Mouse (Mus musculus): ENCODE results near the gene Chst10. TPM values are rescaled to one million over a fixed set of nuclear protein-coding genes. Genes with fewer than 3 reads are reported as not detected.
A peak's percentile ranks its signal among the peaks of the same experiment; 100 is the strongest.

Gene Chst10
- polyA plus RNA-seq, 1 experiment from 2014 or later: 46.6 TPM

- under 1% methylated on average over 44 of the region's 47 CpGs for WGBS
- Histone ChIP-seq H3K36me3 (peaks cover 11% of the 10 kb centered on the region), H3K27me3 (peaks cover 16% of the 10 kb centered on the region; the same call in 1 of the 2 replicates), H3K4me2 (replicated peaks) (peak within 1 kb of the TSS; percentile 99), H3K4me1 (replicated peaks) (peaks cover 16% of the 10 kb centered on the region), H3K9ac (replicated peaks) (peak within 1 kb of the TSS; percentile 89), H3K4me3 (replicated peaks) (peak within 1 kb of the TSS; percentile 63), H3K9me3 (no peaks in the 10 kb centered on the region), H3K27ac (peak within 1 kb of the TSS; percentile 96)
- ATAC-seq: peak; percentile 95
Observed at GRCm38 (mm10) chr1:38836477-38836872, 61.5 kb downstream of the Chst10 start, which contains the start of gene Lonrf2. Lonrf2 (minus strand) TSS chr1:38836711.

DNA sequence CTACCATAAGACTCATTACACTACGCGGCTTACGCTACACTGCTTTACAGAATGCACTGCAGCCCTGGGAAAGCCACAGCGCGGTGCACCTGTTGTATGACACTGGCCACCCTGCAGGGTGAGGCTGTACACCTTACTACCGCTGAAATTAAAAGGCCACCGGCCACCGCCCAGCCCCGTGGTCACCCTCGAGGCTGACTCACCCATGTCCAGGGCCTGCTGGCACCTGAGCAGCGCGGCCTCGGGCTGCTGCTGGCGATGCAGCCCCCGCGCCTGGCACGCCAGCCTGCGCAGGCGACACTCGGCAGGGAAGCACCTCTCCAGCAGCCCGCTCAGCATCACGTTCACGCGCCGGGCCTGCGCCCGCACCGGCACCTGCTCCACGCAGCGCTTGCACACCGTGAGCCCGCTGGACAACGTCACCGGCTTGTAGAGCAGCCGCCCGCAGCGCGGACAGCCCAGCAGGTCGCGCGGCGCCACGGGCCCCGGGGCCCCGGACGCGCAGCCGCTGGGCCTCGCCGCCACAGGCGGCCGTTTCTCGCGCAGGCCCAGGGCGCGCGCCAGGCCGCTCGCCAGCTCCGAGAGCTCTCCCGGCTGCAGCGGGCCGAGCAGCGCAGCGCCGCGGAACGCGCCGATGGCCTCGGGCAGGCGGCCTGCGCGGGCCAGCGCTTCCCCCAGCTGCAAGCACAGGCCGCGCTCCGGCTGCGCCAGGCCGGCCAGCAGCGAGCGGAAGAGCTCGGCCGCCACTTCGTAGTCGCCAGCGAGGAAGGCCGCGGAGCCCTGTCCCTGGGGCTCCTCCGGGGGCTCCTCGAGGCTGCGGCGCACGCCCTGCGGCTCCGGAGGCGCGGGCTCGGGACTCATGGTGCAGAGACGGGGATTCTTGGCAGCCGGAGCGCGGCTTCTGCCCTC lies 62.1 kb downstream of the Chst10 start:
- peaks cover 11% of the 10 kb centered on the region for H3K36me3 ChIP-seq
- H3K4me3 ChIP-seq (replicated peaks): peak overlapping the region; percentile 63
- peaks cover 16% of the 10 kb centered on the region; the same call in 1 of the 2 replicates for H3K27me3 ChIP-seq
- peak overlapping the region; percentile 89 for H3K9ac ChIP-seq (replicated peaks)
- peak; percentile 82 for ATAC-seq
- H3K4me1 ChIP-seq (replicated peaks): peaks cover 16% of the 10 kb centered on the region
- 2% methylated on average over 99 of the region's 103 CpGs for WGBS
- H3K4me2 ChIP-seq (replicated peaks): peak overlapping the region; percentile 99
- H3K27ac ChIP-seq: peak overlapping the region; percentile 96
- H3K9me3 ChIP-seq: no peaks in the 10 kb centered on the region

DNA sequence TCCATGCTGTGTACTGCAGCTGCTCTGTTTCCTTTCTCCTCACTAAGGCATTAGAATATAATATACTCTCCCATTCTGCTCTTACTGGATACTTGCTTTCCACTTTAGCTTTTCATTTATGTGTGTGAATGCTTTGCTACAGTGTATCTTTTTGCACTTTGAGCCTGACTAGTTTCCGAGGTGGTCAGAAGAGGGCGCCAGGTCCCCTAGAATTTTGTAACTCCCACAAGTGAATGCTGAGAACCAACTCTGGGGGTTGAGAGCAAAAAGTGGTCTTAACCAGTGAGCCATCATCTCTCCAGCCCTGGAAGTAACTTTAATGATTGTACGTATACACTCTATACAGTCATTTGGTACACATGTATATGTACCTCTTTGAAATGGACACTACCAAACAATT lies 63.1 kb downstream of the Chst10 start:
- Histone ChIP-seq H3K4me1 (replicated peaks) (peaks cover 16% of the 10 kb centered on the region), H3K4me2 (replicated peaks) (peak overlapping the region; percentile 99), H3K27me3 (peaks cover 16% of the 10 kb centered on the region; the same call in 1 of the 2 replicates), H3K36me3 (peaks cover 14% of the 10 kb centered on the region), H3K27ac (no peak overlapping the region), H3K9me3 (no peaks in the 10 kb centered on the region), H3K4me3 (replicated peaks) (peak overlapping the region; percentile 63), H3K9ac (replicated peaks) (no peak overlapping the region)
- WGBS: 30% methylated on average over 3 of the region's 3 CpGs
- no peak for ATAC-seq

DNA sequence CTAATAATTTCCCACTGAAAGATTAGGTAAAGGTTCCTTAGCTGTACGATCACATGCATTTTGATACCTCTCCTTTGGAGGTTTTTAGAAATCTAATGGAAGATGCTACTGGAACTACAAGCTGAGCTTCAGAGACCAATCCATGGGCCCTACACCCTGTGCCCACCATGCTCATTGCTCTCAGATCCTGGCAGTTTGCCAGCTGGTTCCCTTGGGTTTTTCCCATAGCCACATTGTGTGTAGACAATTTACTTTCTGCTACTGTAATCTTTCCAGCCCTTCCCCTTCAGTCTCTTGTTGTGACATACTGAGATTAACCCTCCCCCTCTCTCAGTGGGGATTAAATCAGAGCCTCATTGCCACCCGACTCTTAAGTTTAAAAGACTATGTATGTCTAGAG lies 73.0 kb downstream of the Chst10 start:
- no peaks in the 10 kb centered on the region for H3K9me3 ChIP-seq
- H3K4me1 ChIP-seq (replicated peaks): peaks cover 17% of the 10 kb centered on the region; the same call in 1 of the 2 replicates
- H3K9ac ChIP-seq (replicated peaks): no peak overlapping the region
- peaks cover 3% of the 10 kb centered on the region; the same call in 1 of the 2 replicates for H3K36me3 ChIP-seq
- no peaks in the 10 kb centered on the region for H3K27me3 ChIP-seq
- no peak for ATAC-seq
- H3K4me2 ChIP-seq (replicated peaks): no peak overlapping the region
- 50% methylated on average over 2 of the region's 2 CpGs for whole genome bisulfite sequencing
- H3K4me3 ChIP-seq (replicated peaks): no peak overlapping the region
- no peak overlapping the region for H3K27ac ChIP-seq

GRCm38 (mm10) chr1:38823851-38824250 lies 74.1 kb downstream of the Chst10 start:
- H3K27ac ChIP-seq: no peak overlapping the region
- H3K4me3 ChIP-seq (replicated peaks): no peak overlapping the region
- H3K36me3 ChIP-seq: peaks cover 9% of the 10 kb centered on the region
- no peaks in the 10 kb centered on the region for H3K9me3 ChIP-seq
- H3K9ac ChIP-seq (replicated peaks): no peak overlapping the region
- H3K4me1 ChIP-seq (replicated peaks): peaks cover 17% of the 10 kb centered on the region; the same call in 1 of the 2 replicates
- no peak for ATAC-seq
- no peak overlapping the region for H3K4me2 ChIP-seq (replicated peaks)
- H3K27me3 ChIP-seq: no peaks in the 10 kb centered on the region
- WGBS: 90% methylated on average over 2 of the region's 2 CpGs

DNA sequence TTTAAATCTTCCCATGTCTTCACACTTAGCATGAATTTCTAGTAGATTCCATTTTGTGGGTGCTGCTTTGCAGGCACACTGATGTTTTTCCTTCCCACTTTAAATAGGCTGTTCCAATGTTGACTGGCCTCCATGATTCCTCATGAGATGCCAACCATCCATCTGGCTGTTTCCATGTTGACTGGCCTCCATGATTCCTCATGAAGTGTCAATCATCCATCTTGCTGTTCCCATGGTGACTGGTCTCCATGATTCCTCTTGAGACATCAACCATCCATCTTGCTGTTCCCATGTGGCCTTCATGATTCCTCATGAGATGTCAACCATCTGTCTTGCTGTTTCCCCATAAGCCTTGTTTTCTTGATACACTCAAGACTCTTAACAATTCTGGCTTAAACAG lies 78.3 kb downstream of the Chst10 start:
- peaks cover 27% of the 10 kb centered on the region; the same call in 1 of the 2 replicates for H3K4me1 ChIP-seq (replicated peaks)
- no peak for ATAC-seq
- no peak overlapping the region for H3K9ac ChIP-seq (replicated peaks)
- peaks cover 22% of the 10 kb centered on the region for H3K36me3 ChIP-seq
- H3K27me3 ChIP-seq: no peaks in the 10 kb centered on the region
- no peak overlapping the region for H3K4me3 ChIP-seq (replicated peaks)
- H3K9me3 ChIP-seq: no peaks in the 10 kb centered on the region
- no peak overlapping the region for H3K27ac ChIP-seq
- no peak overlapping the region for H3K4me2 ChIP-seq (replicated peaks)

- Histone ChIP-seq H3K4me1 (replicated peaks) (peaks cover 27% of the 10 kb centered on the region; the same call in 1 of the 2 replicates), H3K36me3 (peaks cover 32% of the 10 kb centered on the region), H3K27me3 (no peaks in the 10 kb centered on the region), H3K4me3 (replicated peaks) (no peak overlapping the region), H3K9ac (replicated peaks) (no peak overlapping the region), H3K27ac (peak overlapping the region; percentile 51), H3K4me2 (replicated peaks) (no peak overlapping the region), H3K9me3 (no peaks in the 10 kb centered on the region)
- 66% methylated on average over 3 of the region's 3 CpGs for WGBS
- no peak; the same call in 1 of the 2 replicates for ATAC-seq
Observed at GRCm38 (mm10) chr1:38817671-38818070, 80.3 kb downstream of the Chst10 start.

GRCm38 (mm10) chr1:38817268-38817667 lies 80.7 kb downstream of the Chst10 start:
- Histone ChIP-seq H3K36me3 (peaks cover 35% of the 10 kb centered on the region), H3K27ac (peak overlapping the region; percentile 53), H3K4me1 (replicated peaks) (peaks cover 24% of the 10 kb centered on the region; the same call in 1 of the 2 replicates), H3K4me3 (replicated peaks) (no peak overlapping the region), H3K9me3 (no peaks in the 10 kb centered on the region), H3K9ac (replicated peaks) (no peak overlapping the region), H3K27me3 (no peaks in the 10 kb centered on the region), H3K4me2 (replicated peaks) (no peak overlapping the region)
- WGBS: 84% methylated on average over 9 of the region's 9 CpGs
- ATAC-seq: 0 out of 2 replicates have a peak, but pooled peaks have one; percentile 14

GRCm38 (mm10) chr1:38816306-38816705 lies 81.7 kb downstream of the Chst10 start:
- Histone ChIP-seq H3K4me2 (replicated peaks) (no peak overlapping the region), H3K9ac (replicated peaks) (no peak overlapping the region), H3K4me3 (replicated peaks) (no peak overlapping the region), H3K36me3 (peaks cover 44% of the 10 kb centered on the region), H3K27me3 (no peaks in the 10 kb centered on the region), H3K27ac (peak overlapping the region; percentile 53), H3K9me3 (no peaks in the 10 kb centered on the region), H3K4me1 (replicated peaks) (peaks cover 20% of the 10 kb centered on the region; the same call in 1 of the 2 replicates)
- no peak for ATAC-seq
- 69% methylated on average over 4 of the region's 4 CpGs for WGBS

Other genes starting within 250 kb of the Chst10 start
- gene Aff3, start 233.2 kb downstream of the Chst10 start, polyA plus RNA-seq (2015; fragmentation: Nextera tagmentation; extraction: Ambion mirVana): 10.7 and 12.7 TPM in 2 replicates
- gene Lonrf2, start 61.5 kb downstream of the Chst10 start, polyA plus RNA-seq (2015; fragmentation: Nextera tagmentation; extraction: Ambion mirVana): 12.5 and 14.1 TPM in 2 replicates
- gene Nms, start 41.0 kb upstream of the Chst10 start, polyA plus RNA-seq (2015; fragmentation: Nextera tagmentation; extraction: Ambion mirVana): 0.43 TPM in 1 of 2 replicates, not detected in the other
- gene Pdcl3, start 87.4 kb upstream of the Chst10 start, polyA plus RNA-seq (2015; fragmentation: Nextera tagmentation; extraction: Ambion mirVana): 158 and 171 TPM in 2 replicates